Mouse (Mus musculus) heart, embryonic 13.5 days (tissue): Measurements from ENCODE around the gene Sigmar1. TPM values are rescaled to one million over a fixed set of nuclear protein-coding genes. Genes with fewer than 3 reads are reported as not detected.
"Not testable (repeated sequence)": the region's sequence is repeated elsewhere in the genome, so short reads cannot be mapped to it uniquely, and the experiment has no call there.

Source experiments
- ATAC-seq: fragments of 200-750 bp; cut with Nextera tagmentation; 2 replicates; pipeline ENCODE4 v1.8.0; 2017; ENCODE audit warnings: moderate TSS enrichment; ENCODE audit not compliant: insufficient number of reproducible peaks, low FRiP score, low TSS enrichment; ENCODE audit errors: extremely low read depth
- H3K27ac ChIP-seq: fragments of 300-500 bp; sonication (generic); replicated peaks from 2 replicates; pipeline ENCODE4 v1.5.1; 2015; ENCODE audit warnings: moderate library complexity, mild to moderate bottlenecking, inconsistent platforms
- H3K27me3 ChIP-seq: fragments of 300-500 bp; sonication (generic); replicated peaks from 2 replicates; pipeline ENCODE4 v1.6.1; 2015; ENCODE audit warnings: mild to moderate bottlenecking, inconsistent platforms
- H3K36me3 ChIP-seq: fragments of 300-500 bp; sonication (generic); 2 replicates; pipeline ENCODE4 v1.6.1; 2015; ENCODE audit warnings: mild to moderate bottlenecking, inconsistent platforms
- H3K4me1 ChIP-seq: fragments of 300-500 bp; sonication (generic); 2 replicates; pipeline ENCODE4 v1.6.1; 2015; ENCODE audit warnings: inconsistent platforms
- H3K4me2 ChIP-seq: fragments of 300-500 bp; sonication (generic); 2 replicates; pipeline ENCODE4 v1.6.1; 2015; ENCODE audit warnings: inconsistent platforms, mild to moderate bottlenecking, moderate library complexity
- H3K4me3 ChIP-seq: fragments of 300-500 bp; sonication (generic); 2 replicates; pipeline ENCODE4 v1.5.1; 2015; ENCODE audit warnings: moderate library complexity, mild to moderate bottlenecking, inconsistent platforms
- H3K9ac ChIP-seq: fragments of 300-500 bp; sonication (generic); 2 replicates; pipeline ENCODE4 v1.6.1; 2015; ENCODE audit warnings: inconsistent platforms, mild to moderate bottlenecking, moderate library complexity
- H3K9me3 ChIP-seq: fragments of 300-500 bp; sonication (generic); 2 replicates; pipeline ENCODE4 v1.6.1; 2016; ENCODE audit warnings: inconsistent platforms
- WGBS: fragments of 180-500 bp; shearing (Covaris S2); methylation state at CpG from one replicate; pipeline ENCODE4 v1.1.7; 2015; ENCODE audit warnings: mixed read lengths; 5-methylcytosine and 5-hydroxymethylcytosine counted together
- polyA plus RNA-seq: library from polyadenylated mRNA; unstranded; fragments of >200 nt; fragmentation: Nextera tagmentation; extraction: Ambion mirVana; gene quantifications from 2 replicates; pipeline ENCODE4 v1.2.1, GENCODE M21; 2015

Sigmar1 gene
- polyA plus RNA-seq, 1 experiment from 2014 or later = 63.3 TPM

DNA sequence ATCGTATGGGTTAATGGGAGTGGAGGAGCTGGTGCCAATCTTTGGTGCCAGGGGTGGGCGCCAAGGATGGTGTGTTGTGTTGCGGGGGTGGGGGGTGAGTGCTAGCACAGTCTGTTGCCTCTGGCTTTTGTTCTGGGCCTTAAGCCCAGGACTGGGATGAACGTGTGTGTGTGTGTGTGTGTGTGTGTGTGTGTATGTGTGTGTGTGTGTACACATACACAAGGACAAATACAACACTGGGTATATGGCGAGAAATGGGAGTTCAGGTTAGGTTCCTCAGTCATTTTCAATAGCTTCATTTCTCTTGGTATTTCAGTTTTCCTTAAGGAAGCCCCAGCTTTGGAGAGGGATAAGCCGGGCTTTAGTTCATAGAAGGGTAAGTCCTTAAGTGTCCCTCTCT lies 7.2 kb upstream of the Sigmar1 start:
- H3K4me1 ChIP-seq = peaks cover 53% of the 10 kb centered on the region
- H3K9ac ChIP-seq, ATAC-seq, H3K4me3 ChIP-seq, H3K27me3 ChIP-seq, H3K9me3 ChIP-seq: not testable (repeated sequence)
- H3K4me2 ChIP-seq = peak overlapping the region; percentile 83
- WGBS = 64% methylated on average over 4 of the region's 6 CpGs
- H3K36me3 ChIP-seq = peaks cover 35% of the 10 kb centered on the region
- peak overlapping the region; percentile 98; the same call in 1 of the 2 replicates for H3K27ac ChIP-seq

GRCm38 (mm10) chr4:41762688-41763114 lies 6.7 kb upstream of the Sigmar1 start:
- Histone ChIP-seq H3K36me3 (peaks cover 35% of the 10 kb centered on the region), H3K9ac (peak overlapping the region; percentile 84), H3K4me3 (peak overlapping the region; percentile 58), H3K4me1 (peaks cover 53% of the 10 kb centered on the region), H3K27ac (peak overlapping the region; percentile 98), H3K4me2 (peak overlapping the region; percentile 83)
- ATAC-seq, H3K27me3 ChIP-seq, H3K9me3 ChIP-seq: not testable (repeated sequence)
- 36% methylated on average over 8 of the region's 8 CpGs for WGBS

DNA sequence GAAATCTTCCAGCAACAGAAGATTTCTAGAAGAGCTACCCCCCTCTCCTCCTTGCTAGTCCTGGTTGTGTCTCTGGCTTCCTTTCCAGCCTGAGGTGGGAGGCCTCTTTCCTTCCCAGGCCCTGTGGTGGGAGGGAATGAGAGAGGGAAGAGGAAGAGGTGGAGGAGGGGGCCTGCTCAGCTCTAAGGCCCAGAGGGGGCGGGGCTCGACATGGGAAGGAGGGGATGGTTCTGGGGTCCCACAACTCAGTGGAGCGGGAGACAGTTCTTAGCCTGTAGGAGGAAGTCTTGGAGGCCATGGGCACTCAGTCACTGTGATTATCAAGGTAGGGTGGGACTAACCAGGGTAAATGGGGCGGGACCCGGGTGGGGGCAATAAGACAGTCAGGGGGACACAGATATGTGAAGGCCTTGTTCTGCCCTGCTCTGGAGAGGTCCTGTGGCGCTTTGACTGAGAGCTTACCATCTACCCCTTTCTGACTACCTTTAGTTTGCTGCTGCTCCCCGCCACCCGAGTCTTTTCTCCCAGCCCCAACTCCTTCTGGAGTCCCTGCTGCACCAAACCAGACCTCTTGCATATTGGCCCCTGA lies 6.2 kb upstream of the Sigmar1 start:
- Histone ChIP-seq H3K9ac (peak overlapping the region; percentile 84), H3K4me1 (peaks cover 53% of the 10 kb centered on the region), H3K27ac (peak overlapping the region; percentile 98), H3K27me3 (no peaks in the 10 kb centered on the region), H3K4me2 (peak overlapping the region; percentile 83), H3K4me3 (peak overlapping the region; percentile 58), H3K36me3 (peaks cover 35% of the 10 kb centered on the region), H3K9me3 (no peaks in the 10 kb centered on the region)
- no peak for ATAC-seq
- WGBS = 37% methylated on average over 8 of the region's 8 CpGs

DNA sequence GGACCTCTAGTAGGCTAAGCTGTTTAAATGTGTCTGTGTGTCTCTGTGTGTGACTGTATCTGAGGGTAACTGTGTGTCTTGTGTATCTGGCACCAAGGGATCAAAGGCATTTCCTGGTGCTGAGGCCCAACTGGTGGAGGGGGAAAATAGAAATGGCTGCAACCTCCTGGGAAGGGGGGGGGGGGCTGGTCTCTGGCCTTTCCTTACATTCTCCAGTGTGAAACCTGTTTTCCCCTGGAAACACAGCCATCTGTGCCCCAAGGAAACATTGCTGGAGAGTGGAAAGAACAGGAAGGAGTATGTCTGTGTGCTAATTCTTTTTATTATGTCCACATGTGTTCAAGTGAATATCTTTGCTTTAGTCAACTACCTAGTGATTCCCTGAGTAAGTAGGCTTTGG lies 5.7 kb upstream of the Sigmar1 start:
- no peak for ATAC-seq
- no peaks in the 10 kb centered on the region for H3K9me3 ChIP-seq

GRCm38 (mm10) chr4:41760911-41761310 lies 5.0 kb upstream of the Sigmar1 start:
- Histone ChIP-seq H3K4me3 (peak overlapping the region; percentile 58), H3K27ac (peak overlapping the region; percentile 98), H3K9ac (peak overlapping the region; percentile 84), H3K27me3 (no peaks in the 10 kb centered on the region), H3K4me1 (peaks cover 63% of the 10 kb centered on the region), H3K9me3 (no peaks in the 10 kb centered on the region), H3K4me2 (peak overlapping the region; percentile 83), H3K36me3 (peaks cover 29% of the 10 kb centered on the region)
- ATAC-seq = no peak; the same call in 1 of the 2 replicates
- 67% methylated on average over 4 of the region's 4 CpGs for WGBS

More for the DNA sequence above, 5.7 kb upstream of the Sigmar1 start:
- Histone ChIP-seq H3K4me1 (peaks cover 58% of the 10 kb centered on the region), H3K36me3 (peaks cover 35% of the 10 kb centered on the region), H3K27me3 (no peaks in the 10 kb centered on the region), H3K9ac (peak overlapping the region; percentile 84), H3K4me2 (peak overlapping the region; percentile 83), H3K4me3 (peak overlapping the region; percentile 58), H3K27ac (peak overlapping the region; percentile 98)

DNA sequence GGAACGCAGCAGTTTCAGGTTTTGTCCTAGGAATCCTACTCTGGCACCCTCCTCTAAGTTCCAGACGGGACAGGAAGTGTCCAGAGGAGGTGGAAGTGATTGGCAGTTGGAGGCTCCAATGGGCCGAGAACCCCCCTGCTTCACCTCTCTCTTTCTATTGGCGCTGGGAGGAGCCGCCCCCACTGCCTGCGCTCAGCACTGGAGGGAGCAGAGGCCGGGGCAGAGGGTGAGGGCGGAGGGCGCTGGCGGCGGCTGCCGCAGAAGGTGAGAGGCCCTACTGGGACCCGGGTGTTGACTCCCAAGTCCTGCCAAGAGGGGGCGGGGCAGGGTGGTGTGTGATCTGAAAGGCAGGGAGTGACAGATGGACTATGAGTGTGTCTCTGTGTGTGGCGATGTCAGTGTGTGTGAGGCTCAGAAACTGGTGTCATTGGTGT lies 4.3 kb upstream of the Sigmar1 start:
- H3K27ac ChIP-seq = peak overlapping the region; percentile 98
- ATAC-seq = peak; percentile 87
- peak overlapping the region; percentile 58 for H3K4me3 ChIP-seq
- no peaks in the 10 kb centered on the region for H3K9me3 ChIP-seq
- H3K4me2 ChIP-seq = peak overlapping the region; percentile 83
- H3K4me1 ChIP-seq = peaks cover 63% of the 10 kb centered on the region
- WGBS = 2% methylated on average over 15 of the region's 15 CpGs
- H3K36me3 ChIP-seq = peaks cover 24% of the 10 kb centered on the region
- H3K9ac ChIP-seq = peak overlapping the region; percentile 84
- no peaks in the 10 kb centered on the region for H3K27me3 ChIP-seq

DNA sequence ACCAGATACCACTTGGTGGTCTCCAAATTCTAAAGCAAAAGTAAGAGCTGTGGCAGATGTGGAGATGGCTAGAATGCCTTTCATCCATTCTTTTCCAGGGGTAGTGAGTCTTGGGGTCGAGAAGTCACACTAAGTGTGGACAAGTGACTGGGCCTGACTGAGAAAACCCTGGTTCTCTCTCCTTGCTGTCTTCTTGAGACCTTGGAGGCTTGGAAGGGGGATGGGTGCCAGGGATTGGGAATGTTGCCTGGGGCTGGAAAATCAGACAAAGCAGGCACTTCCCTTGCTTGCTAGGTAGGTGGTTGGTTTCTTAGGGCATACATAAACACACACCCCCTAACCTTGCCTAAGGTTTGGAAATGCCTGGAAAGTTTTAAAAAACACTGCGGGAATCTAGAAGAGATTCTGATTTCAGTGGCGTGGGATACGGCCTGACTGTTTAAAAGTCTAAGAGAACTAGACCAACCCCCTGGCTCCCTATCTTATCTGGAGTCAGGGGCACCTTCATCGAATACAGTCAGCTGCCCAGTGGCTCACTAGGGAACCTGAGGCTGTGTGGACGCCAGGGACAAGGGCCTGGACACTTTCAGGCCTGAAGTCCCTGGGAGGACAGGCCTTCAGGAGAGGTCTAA lies 3.8 kb upstream of the Sigmar1 start:
- Histone ChIP-seq H3K9me3 (no peaks in the 10 kb centered on the region), H3K9ac (peak overlapping the region; percentile 84), H3K27me3 (no peaks in the 10 kb centered on the region), H3K4me1 (peaks cover 66% of the 10 kb centered on the region), H3K4me3 (peak overlapping the region; percentile 58), H3K4me2 (peak overlapping the region; percentile 83), H3K36me3 (peaks cover 24% of the 10 kb centered on the region), H3K27ac (peak overlapping the region; percentile 98)
- peak; percentile 1; the same call in 1 of the 2 replicates for ATAC-seq
- WGBS = 15% methylated on average over 6 of the region's 6 CpGs

DNA sequence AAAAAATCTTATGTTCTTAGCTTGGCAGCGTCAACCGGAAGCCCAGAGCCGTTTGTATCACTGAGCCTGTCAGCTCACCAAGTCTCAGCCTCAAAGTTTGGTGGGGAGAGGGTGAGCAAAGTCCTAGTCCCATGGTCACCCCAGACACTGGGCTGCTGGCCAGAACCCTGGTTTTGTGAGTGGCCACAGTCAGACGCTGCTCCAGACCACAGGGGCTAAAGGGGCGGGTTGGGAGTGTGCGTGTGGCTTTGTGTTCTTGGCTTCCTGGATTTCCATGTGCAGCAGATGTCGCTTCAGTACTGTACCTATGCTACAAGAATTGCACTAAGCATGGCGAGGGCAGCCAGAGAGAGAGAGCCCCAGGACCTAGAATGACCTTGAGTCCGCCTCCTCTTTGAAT lies 3.2 kb upstream of the Sigmar1 start:
- 45% methylated on average over 9 of the region's 9 CpGs for WGBS
- Histone ChIP-seq H3K36me3 (peaks cover 24% of the 10 kb centered on the region), H3K4me3 (no peak overlapping the region), H3K9me3 (no peaks in the 10 kb centered on the region), H3K27ac (peak overlapping the region; percentile 98), H3K27me3 (no peaks in the 10 kb centered on the region), H3K4me2 (peak overlapping the region; percentile 83), H3K9ac (peak overlapping the region; percentile 84), H3K4me1 (peaks cover 72% of the 10 kb centered on the region)
- ATAC-seq = no peak

DNA sequence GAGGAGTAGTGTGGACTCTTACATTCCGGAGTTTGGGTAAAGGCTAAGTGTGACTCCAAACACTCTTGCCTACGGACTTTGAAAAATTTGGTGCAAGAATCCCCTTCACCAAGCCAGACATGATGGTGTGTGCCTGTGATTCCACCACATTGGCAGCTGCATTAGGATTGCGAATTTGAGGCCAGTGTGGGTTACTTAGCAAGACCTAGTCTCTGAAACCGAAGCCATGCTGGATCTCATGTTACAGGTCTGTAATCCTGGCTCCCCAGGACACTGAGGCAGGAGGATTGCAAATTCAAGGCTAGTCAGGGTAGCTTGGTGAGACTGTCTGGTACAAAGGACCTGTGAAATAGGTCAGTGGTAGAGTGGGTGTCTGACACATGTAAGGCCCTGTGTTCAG lies 2.7 kb upstream of the Sigmar1 start:
- 90% methylated on average over 4 of the region's 4 CpGs for WGBS
- H3K4me1 ChIP-seq = peaks cover 70% of the 10 kb centered on the region
- no peak overlapping the region for H3K4me3 ChIP-seq
- H3K36me3 ChIP-seq = peaks cover 24% of the 10 kb centered on the region
- no peak overlapping the region for H3K9ac ChIP-seq
- peak overlapping the region; percentile 98 for H3K27ac ChIP-seq
- ATAC-seq = no peak
- H3K4me2 ChIP-seq = no peak overlapping the region
- no peaks in the 10 kb centered on the region for H3K27me3 ChIP-seq
- H3K9me3 ChIP-seq = no peaks in the 10 kb centered on the region

DNA sequence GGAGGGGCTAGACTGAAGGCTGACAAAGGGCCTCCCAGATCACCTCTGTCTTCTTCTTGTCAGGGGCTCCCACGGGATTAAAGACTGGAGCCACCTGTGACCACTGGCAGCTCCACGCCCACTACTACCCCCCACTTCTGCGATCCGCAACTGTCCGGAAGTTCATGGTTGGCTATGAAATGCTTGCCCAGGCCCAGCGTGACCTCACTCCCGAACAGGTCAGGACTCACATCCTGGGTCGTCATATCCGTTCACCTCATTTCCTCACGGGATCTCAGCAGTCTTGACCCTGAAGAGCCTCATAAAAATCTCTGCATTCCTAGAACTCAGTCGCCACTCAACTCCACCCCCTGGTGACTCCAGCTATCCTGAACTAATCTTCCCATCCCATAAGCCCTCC lies 2.1 kb upstream of the Sigmar1 start:
- H3K27me3 ChIP-seq = no peaks in the 10 kb centered on the region
- no peak overlapping the region for H3K4me3 ChIP-seq
- ATAC-seq = no peak
- H3K36me3 ChIP-seq = peaks cover 24% of the 10 kb centered on the region
- no peak overlapping the region for H3K27ac ChIP-seq
- no peaks in the 10 kb centered on the region for H3K9me3 ChIP-seq
- no peak overlapping the region for H3K4me2 ChIP-seq
- WGBS = 81% methylated on average over 11 of the region's 11 CpGs
- H3K4me1 ChIP-seq = peaks cover 66% of the 10 kb centered on the region
- peak overlapping the region; percentile 4; the same call in 1 of the 2 replicates for H3K9ac ChIP-seq

DNA sequence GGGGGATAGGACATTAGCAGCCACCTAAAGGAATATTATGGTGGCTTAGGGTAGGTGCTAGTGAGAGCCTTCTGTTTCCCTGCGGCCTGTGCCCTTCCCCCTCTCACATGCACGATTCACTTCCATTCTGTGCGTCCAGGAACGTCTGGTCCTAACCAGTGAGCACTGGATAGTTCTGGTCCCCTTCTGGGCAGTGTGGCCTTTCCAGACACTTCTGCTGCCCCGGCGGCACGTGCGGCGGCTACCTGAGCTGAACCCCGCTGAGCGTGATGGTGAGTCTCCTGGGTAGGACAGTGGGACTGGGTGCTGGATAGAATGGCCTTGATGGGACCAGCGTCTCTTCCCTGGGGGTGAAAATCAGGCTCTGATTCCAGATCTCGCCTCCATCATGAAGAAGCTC lies 1.4 kb upstream of the Sigmar1 start:
- Histone ChIP-seq H3K9ac (no peak overlapping the region), H3K27me3 (no peaks in the 10 kb centered on the region), H3K4me1 (peaks cover 59% of the 10 kb centered on the region), H3K4me3 (no peak overlapping the region), H3K36me3 (peaks cover 24% of the 10 kb centered on the region), H3K27ac (no peak overlapping the region), H3K9me3 (no peaks in the 10 kb centered on the region), H3K4me2 (no peak overlapping the region)
- WGBS = 82% methylated on average over 13 of the region's 13 CpGs
- ATAC-seq = no peak

GRCm38 (mm10) chr4:41756440-41756839 lies 483 bp upstream of the Sigmar1 start:
- ATAC-seq = no peak
- Histone ChIP-seq H3K9ac (peak overlapping the region; percentile 87), H3K27me3 (no peaks in the 10 kb centered on the region), H3K9me3 (no peaks in the 10 kb centered on the region), H3K36me3 (peaks cover 24% of the 10 kb centered on the region), H3K4me2 (peak overlapping the region; percentile 78), H3K27ac (peak overlapping the region; percentile 94), H3K4me1 (peaks cover 50% of the 10 kb centered on the region), H3K4me3 (peak overlapping the region; percentile 76)
- WGBS = 66% methylated on average over 8 of the region's 8 CpGs
